Mouse (Mus musculus) liver, embryonic 14.5 days (tissue): ENCODE results near the gene Aamdc.

Experiments used
- CTCF ChIP-seq: IDR thresholded peaks from 2 replicates; pipeline ENCODE4 v1.5.1; 2016; ENCODE audit warnings: antibody characterized with exemption, low read depth, control low read depth
- EP300 ChIP-seq: IDR thresholded peaks from 2 replicates; pipeline ENCODE4 v1.6.1; 2016; ENCODE audit warnings: antibody characterized with exemption, low read depth

DNA sequence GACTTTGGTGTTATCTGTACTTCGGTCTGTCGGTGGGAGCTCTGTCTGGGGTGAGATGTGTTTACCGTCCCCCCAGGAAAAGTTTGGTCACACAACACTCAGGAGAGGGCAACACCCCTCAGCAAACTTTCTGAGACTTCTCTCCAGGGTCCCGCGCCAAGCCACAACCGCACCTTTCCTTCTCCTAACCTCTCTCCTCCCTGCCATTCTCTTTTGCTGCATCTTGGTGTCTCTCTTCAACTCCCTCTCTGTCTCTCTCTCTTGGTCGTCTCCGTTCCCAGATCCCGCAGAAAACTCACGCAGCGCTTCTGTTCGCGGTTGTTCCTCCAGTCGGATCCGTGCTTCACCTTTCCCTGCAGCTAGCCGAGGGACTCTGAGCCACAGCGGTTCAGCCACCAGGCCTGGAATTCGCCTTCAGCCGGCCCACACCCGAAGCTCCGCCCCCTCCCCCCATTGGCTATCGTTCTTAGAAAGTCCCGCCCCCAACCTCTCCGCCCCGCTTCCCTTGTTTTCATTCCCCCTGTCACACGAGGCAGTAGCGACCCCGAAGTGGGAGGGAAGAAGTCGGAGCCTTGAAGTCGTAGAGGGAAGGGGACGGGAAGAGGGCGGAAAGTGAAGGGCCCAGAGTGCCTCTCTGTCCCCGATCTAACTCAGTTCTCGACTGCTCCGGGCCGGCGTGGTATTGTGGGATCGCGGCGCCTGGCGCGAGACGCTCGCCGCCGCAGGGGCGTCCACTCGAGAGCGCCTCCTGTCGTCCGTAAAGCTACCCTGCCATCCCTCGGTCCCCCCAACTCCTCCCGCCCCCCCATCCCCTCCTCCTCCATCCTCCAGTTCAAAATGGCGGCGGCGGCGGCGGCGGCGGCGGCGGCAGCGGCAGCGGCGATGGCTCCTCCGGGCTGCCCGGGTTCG lies at the start of gene Aamdc, which contains the start of gene Rsf1:
- TF ChIP-seq CTCF (peak; percentile 86), EP300 (no peak)
